Mouse (Mus musculus): ENCODE data around the gene Itgal. TPM values are rescaled to one million over a fixed set of nuclear protein-coding genes. Genes with fewer than 3 reads are reported as not detected.
"Not testable (repeated sequence)": the region's sequence is repeated elsewhere in the genome, so short reads cannot be mapped to it uniquely, and the experiment has no call there.

Itgal gene
- polyA plus RNA-seq, 1 experiment from 2014 or later: 0.17 TPM

- peaks cover 10% of the 10 kb centered on the region; the same call in 1 of the 2 replicates for H3K36me3 ChIP-seq
- WGBS: under 1% methylated on average over 73 of the region's 76 CpGs
- peaks cover 28% of the 10 kb centered on the region for H3K4me1 ChIP-seq (replicated peaks)
- peak within 1 kb of the TSS; percentile 96 for H3K9ac ChIP-seq
- H3K4me2 ChIP-seq: peak within 1 kb of the TSS; percentile 81
- H3K27me3 ChIP-seq: no peaks in the 10 kb centered on the region
- peak; percentile 91 for ATAC-seq (ENCODE audit: low FRiP score, low read depth)
- peak within 1 kb of the TSS; percentile 90 for H3K4me3 ChIP-seq
- H3K27ac ChIP-seq (replicated peaks): peak within 1 kb of the TSS; percentile 93
- H3K9me3 ChIP-seq: no peaks in the 10 kb centered on the region
These were observed 49.7 kb downstream of the Itgal start, which contains the start of gene Zfp768 for GRCm38 (mm10) chr7:127345512-127346325. Gene Zfp768, minus strand, starts transcription at chr7:127345589.

- H3K27me3 ChIP-seq: no peaks in the 10 kb centered on the region
- H3K4me2 ChIP-seq: peak overlapping the region; percentile 81
- peaks cover 10% of the 10 kb centered on the region; the same call in 1 of the 2 replicates for H3K36me3 ChIP-seq
- 0 out of 2 replicates have a peak overlapping the region, but pooled peaks have one; percentile 96 for H3K9ac ChIP-seq
- peak overlapping the region; percentile 90; the same call in 1 of the 2 replicates for H3K4me3 ChIP-seq
- ATAC-seq (ENCODE audit: low FRiP score, low read depth): no peak
- H3K27ac ChIP-seq (replicated peaks): no peak overlapping the region
- H3K4me1 ChIP-seq (replicated peaks): peaks cover 28% of the 10 kb centered on the region
- WGBS: 15% methylated on average over 8 of the region's 8 CpGs
- no peaks in the 10 kb centered on the region for H3K9me3 ChIP-seq
These were observed 50.6 kb downstream of the Itgal start for GRCm38 (mm10) chr7:127346676-127347075.

DNA sequence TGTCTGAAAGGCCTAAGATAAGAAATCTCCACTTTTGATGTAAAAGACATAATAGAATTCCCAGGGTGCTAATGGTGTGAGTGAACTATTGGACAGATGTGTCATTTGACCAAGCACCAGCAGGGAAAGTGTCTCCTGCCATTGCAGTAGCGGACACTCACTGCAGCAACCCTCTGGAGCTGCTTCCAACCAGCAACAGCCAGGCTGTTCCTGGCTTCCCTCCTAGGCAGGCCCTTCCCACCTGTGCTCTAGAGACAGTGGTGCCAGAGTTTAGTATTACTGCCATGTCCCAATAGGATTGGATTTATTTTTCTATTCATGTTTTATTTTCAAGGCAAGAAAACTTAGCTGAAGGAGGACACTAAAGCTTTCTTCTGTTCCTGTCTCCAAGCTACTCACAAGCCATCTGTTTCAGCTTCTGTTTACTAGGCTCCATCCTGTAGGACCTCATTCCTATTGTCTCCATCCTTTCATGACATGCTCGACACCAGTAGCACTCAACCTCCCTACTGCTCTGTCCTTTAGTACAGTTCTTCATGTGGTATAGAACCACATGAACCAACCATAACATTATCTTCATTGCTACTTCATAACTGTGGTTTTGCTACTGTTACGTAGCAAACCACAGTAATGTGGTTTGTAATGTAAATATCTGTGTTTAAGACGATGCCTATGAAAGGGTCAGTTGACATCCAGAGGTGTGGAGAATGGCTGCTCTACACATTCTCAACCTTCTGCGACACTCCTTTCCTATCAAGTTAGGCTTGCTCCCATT, 55.4 kb downstream of the Itgal start:
- no peaks in the 10 kb centered on the region for H3K9me3 ChIP-seq
- no peaks in the 10 kb centered on the region for H3K27me3 ChIP-seq
- 88% methylated on average over 5 of the region's 5 CpGs for WGBS

DNA sequence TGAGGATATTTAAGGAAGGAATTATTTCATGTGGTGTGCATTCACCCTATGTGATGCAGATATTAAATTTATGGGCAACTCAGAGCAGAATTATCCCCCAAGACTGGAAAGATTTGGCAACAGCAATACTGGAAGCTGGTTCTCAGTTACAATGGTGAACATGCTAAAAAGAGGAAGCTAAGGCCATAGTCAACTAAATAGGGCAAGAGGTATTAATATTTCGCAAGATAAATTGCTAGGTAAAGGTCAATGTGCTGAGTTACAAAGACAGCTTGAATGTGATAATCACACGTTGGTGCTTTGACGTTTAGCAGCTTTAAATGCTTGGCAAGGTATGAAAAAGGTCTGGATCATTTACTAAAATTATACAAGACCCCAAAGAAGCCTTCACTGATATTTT, 59.7 kb downstream of the Itgal start:
- WGBS: 64% methylated on average over 3 of the region's 3 CpGs
- H3K27me3 ChIP-seq: peaks cover 13% of the 10 kb centered on the region
- no peaks in the 10 kb centered on the region for H3K36me3 ChIP-seq
- no peak overlapping the region for H3K4me3 ChIP-seq
- no peaks in the 10 kb centered on the region for H3K4me1 ChIP-seq (replicated peaks)
- no peak overlapping the region for H3K9ac ChIP-seq
- H3K27ac ChIP-seq (replicated peaks): no peak overlapping the region
- no peak overlapping the region for H3K4me2 ChIP-seq
- no peaks in the 10 kb centered on the region for H3K9me3 ChIP-seq
- ATAC-seq (ENCODE audit: low FRiP score, low read depth): no peak

More for the DNA sequence above, 55.4 kb downstream of the Itgal start:
- Histone ChIP-seq H3K4me3 (no peak overlapping the region), H3K27ac (replicated peaks) (no peak overlapping the region), H3K9ac (no peak overlapping the region), H3K4me1 (replicated peaks) (peaks cover 7% of the 10 kb centered on the region), H3K4me2 (no peak overlapping the region), H3K36me3 (no peaks in the 10 kb centered on the region)
- ATAC-seq (ENCODE audit: low FRiP score, low read depth): no peak

DNA sequence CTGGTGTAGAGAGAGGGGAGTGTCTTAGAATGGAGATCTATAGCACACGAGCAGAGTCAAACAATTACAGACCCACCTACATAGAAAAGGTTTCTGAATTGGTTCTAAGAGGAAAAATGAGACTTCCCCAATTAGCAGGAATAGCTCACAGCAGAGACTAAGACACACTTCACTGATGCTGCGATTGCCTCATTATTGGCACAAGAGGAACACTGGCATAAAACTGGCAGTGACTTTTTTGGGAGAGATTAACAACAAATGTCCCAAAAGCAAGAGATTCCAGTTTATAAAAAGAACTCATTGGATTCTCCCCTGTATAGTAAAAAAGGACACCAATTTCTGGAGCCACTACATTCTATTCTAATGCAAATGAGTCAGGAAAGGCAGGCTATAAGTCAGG, 61.8 kb downstream of the Itgal start:
- Histone ChIP-seq H3K4me2 (no peak overlapping the region), H3K36me3 (no peaks in the 10 kb centered on the region), H3K27me3 (peaks cover 13% of the 10 kb centered on the region), H3K4me3 (no peak overlapping the region), H3K27ac (replicated peaks) (no peak overlapping the region), H3K9me3 (no peaks in the 10 kb centered on the region), H3K4me1 (replicated peaks) (no peaks in the 10 kb centered on the region; the same call in 1 of the 2 replicates), H3K9ac (no peak overlapping the region)
- no peak for ATAC-seq (ENCODE audit: low FRiP score, low read depth)
- WGBS: 64% methylated on average over 2 of the region's 2 CpGs

GRCm38 (mm10) chr7:127358472-127358871, 62.4 kb downstream of the Itgal start:
- no peak for ATAC-seq (ENCODE audit: low FRiP score, low read depth)
- no peak overlapping the region for H3K4me2 ChIP-seq
- no peaks in the 10 kb centered on the region for H3K36me3 ChIP-seq
- no peak overlapping the region for H3K27ac ChIP-seq (replicated peaks)
- H3K27me3 ChIP-seq: peaks cover 13% of the 10 kb centered on the region
- H3K4me3 ChIP-seq: no peak overlapping the region
- H3K9me3 ChIP-seq: no peaks in the 10 kb centered on the region
- WGBS: 73% methylated on average over 4 of the region's 4 CpGs
- peaks cover 3% of the 10 kb centered on the region for H3K4me1 ChIP-seq (replicated peaks)
- no peak overlapping the region for H3K9ac ChIP-seq

DNA sequence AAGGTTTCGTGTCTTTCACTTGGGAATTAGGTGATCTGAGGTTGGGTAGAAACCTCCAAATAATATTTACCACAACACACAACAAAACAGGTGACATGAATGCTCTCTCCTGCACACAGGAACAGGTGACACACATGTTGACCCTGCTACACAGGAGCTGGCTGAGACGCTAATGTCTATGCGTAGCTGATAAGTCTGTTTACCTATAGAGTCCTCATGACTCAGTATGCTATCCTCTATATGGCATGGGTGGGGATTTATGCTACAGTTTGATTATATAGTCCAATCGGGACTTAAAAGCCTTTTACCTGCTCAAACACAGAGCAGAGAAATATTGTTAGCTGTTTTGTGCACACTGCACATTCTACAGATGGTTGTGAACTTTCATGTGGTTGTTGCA, 64.2 kb downstream of the Itgal start:
- Histone ChIP-seq H3K36me3 (no peaks in the 10 kb centered on the region), H3K4me2 (no peak overlapping the region), H3K9ac (no peak overlapping the region), H3K4me3 (no peak overlapping the region), H3K27ac (replicated peaks) (no peak overlapping the region), H3K4me1 (replicated peaks) (peaks cover 14% of the 10 kb centered on the region), H3K27me3 (peaks cover 13% of the 10 kb centered on the region), H3K9me3 (no peaks in the 10 kb centered on the region)
- no peak for ATAC-seq (ENCODE audit: low FRiP score, low read depth)
- 85% methylated on average over 4 of the region's 4 CpGs for whole genome bisulfite sequencing

DNA sequence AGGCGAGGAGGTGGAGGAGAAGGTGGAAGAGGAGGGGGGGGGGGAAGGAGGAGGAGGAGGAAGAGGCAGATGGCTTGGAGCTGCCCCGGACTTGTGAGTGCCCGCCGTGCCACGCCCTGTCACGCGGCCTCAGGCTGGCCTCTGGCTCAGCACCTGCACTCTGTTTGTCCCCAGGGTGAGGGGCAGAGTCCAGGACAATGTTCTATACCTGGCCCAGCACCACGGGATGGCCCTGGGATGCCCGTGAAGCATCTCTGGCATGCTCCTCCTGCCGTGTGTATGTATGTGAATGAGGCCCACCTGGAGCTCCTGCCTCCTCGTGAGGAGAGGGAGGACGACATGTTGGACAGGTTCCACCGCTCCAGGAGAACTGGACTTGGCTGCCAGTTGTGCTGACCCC, 65.4 kb downstream of the Itgal start:
- Histone ChIP-seq H3K9me3 (no peaks in the 10 kb centered on the region), H3K27me3 (peaks cover 13% of the 10 kb centered on the region), H3K36me3 (no peaks in the 10 kb centered on the region), H3K4me1 (replicated peaks) (peaks cover 14% of the 10 kb centered on the region), H3K9ac (no peak overlapping the region), H3K4me3 (no peak overlapping the region), H3K4me2 (no peak overlapping the region), H3K27ac (replicated peaks) (no peak overlapping the region)
- no peak for ATAC-seq (ENCODE audit: low FRiP score, low read depth)
- 54% methylated on average over 13 of the region's 13 CpGs for WGBS

DNA sequence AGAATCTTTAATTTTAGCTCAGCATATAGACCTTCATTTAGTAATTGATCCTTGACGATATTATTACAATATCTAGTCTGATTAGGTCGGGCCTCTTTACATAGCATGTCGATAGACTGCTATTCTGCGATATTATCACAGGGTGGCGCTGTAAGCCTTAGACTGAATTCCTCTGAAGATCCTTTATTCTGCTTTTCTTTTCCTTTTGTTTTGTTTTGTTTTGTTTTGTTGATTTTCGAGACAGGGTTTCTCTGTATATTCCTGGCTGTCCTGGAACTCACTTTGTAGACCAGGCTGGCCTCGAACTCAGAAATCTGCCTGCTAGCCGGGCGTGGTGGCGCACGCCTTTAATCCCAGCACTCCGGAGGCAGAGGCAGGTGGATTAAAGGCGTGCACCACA, 66.4 kb downstream of the Itgal start:
- not testable (repeated sequence) for H3K36me3 ChIP-seq; H3K9me3 ChIP-seq; H3K27me3 ChIP-seq; H3K27ac ChIP-seq (replicated peaks); ATAC-seq (ENCODE audit: low FRiP score, low read depth)
- peak overlapping the region; percentile 21; the same call in 1 of the 2 replicates for H3K4me3 ChIP-seq
- WGBS: 16% methylated on average over 13 of the region's 13 CpGs
- peaks cover 14% of the 10 kb centered on the region for H3K4me1 ChIP-seq (replicated peaks)
- H3K4me2 ChIP-seq: peak overlapping the region; percentile 44
- peak overlapping the region; percentile 13; the same call in 1 of the 2 replicates for H3K9ac ChIP-seq

GRCm38 (mm10) chr7:127363475-127363921, 67.4 kb downstream of the Itgal start:
- ATAC-seq (ENCODE audit: low FRiP score, low read depth): peak; percentile 74
- Histone ChIP-seq H3K9me3 (no peaks in the 10 kb centered on the region), H3K4me3 (peak overlapping the region; percentile 38), H3K27ac (replicated peaks) (peak overlapping the region; percentile 61), H3K36me3 (no peaks in the 10 kb centered on the region), H3K4me2 (peak overlapping the region; percentile 72), H3K27me3 (peaks cover 4% of the 10 kb centered on the region; the same call in 1 of the 2 replicates), H3K9ac (peak overlapping the region; percentile 46), H3K4me1 (replicated peaks) (peaks cover 14% of the 10 kb centered on the region)
- 2% methylated on average over 24 of the region's 24 CpGs for WGBS

DNA sequence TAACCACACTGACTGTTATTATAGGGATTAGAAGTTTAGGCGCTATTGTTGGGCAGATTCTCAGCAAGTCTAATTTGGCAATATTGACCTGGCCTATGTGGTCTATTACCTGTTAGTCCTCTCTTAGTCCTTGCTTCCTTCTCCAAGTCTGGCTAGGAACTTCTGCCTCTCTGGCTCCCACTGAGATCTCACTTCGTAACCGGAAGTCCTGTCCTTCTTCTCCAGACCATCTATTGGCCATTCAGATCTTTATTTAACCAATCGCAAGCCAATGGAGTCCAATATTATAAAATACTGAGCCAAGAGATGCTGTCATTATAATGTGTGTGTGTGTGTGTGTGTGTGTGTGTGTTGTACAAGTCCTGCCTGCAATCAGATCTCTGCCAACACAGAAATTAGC, 68.1 kb downstream of the Itgal start:
- H3K27me3 ChIP-seq: peaks cover 4% of the 10 kb centered on the region; the same call in 1 of the 2 replicates
- H3K9ac ChIP-seq: peak overlapping the region; percentile 46; the same call in 1 of the 2 replicates
- no peaks in the 10 kb centered on the region for H3K36me3 ChIP-seq
- no peak overlapping the region for H3K27ac ChIP-seq (replicated peaks)
- H3K4me1 ChIP-seq (replicated peaks): peaks cover 14% of the 10 kb centered on the region
- no peak for ATAC-seq (ENCODE audit: low FRiP score, low read depth)
- H3K9me3 ChIP-seq: no peaks in the 10 kb centered on the region
- peak overlapping the region; percentile 72 for H3K4me2 ChIP-seq
- WGBS: 42% methylated on average over 4 of the region's 4 CpGs
- H3K4me3 ChIP-seq: peak overlapping the region; percentile 38

DNA sequence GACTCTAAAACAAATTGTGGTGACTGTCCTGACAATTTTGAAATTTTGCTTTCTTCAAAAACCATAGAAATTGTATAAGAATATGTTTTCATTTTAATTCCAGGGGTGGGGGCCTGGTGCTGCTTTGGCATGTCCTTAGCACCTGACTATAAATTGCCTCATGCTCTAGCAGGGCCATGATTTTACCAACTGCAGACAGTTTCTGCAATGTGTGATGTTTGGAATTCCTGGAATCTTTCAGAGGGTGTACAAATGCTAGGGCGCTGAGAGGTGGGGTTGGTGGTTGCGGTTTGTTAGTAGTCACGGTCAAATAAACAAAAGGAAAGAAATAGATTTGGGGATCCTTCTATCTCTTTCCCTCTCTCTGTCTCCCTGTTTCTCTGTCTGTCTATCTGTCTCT, 70.2 kb downstream of the Itgal start:
- no peak overlapping the region for H3K4me3 ChIP-seq
- ATAC-seq (ENCODE audit: low FRiP score, low read depth): no peak
- no peak overlapping the region for H3K27ac ChIP-seq (replicated peaks)
- no peak overlapping the region for H3K4me2 ChIP-seq
- WGBS: 89% methylated on average over 3 of the region's 3 CpGs
- peaks cover 14% of the 10 kb centered on the region for H3K4me1 ChIP-seq (replicated peaks)
- H3K27me3 ChIP-seq: no peaks in the 10 kb centered on the region; the same call in 1 of the 2 replicates
- H3K9ac ChIP-seq: no peak overlapping the region
- no peaks in the 10 kb centered on the region for H3K9me3 ChIP-seq
- H3K36me3 ChIP-seq: no peaks in the 10 kb centered on the region

Data from hindbrain, embryonic 15.5 days (tissue).